In the genomic region with DNA sequence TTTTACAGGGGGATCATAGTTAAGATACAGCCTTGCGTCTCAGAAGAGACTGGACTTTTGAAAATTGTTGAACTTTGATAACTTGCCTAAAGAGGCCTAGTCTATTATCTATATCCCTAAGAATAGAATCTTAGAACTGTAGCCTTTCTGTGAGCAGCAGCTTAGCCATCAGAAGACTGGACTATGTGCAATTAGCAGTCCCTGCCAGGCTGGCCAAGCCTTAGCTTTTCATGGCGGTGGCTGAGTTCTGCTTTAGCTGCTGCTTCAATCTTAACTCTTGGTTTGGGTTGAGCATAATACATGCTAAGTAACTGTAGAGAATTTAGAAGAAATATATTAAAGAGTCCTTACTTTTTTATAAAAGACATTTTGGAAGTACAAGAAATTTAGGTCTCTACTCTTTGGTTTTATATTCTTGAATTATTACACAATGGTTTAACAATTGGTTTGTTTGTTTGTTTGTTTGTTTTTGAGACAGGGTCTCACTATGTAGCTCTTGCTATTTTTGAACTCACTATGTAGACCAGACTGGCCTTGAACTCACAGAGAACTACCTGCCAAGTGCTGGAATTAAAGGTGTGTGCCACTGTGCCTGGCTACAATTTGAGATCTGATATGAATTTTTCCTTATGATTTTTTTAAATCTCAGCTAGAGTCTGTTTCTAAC, we compare ENCODE assay signal across 25 mouse cellular contexts.
DNase-seq lines count a peak whose midpoint lies in the region; ATAC-seq and TF ChIP-seq lines count a peak whose summit lies in the region.
"Had no signal": no experiment of that assay in that cellular context is flagged by ENCODE, and none has a peak within 500 bp of the region (broad histone marks: within the 10 kb centered on the region; RNA-seq: fewer than 3 reads in every experiment).

No protein-coding gene starts in this region.

- H3K4me2 ChIP-seq in forebrain, embryonic 12.5 days: no peak overlapping the region
- H3K4me2 ChIP-seq in forebrain, embryonic 15.5 days (replicated peaks): no peak overlapping the region
- H3K4me2 ChIP-seq: embryonic facial prominence, embryonic 12.5 days; embryonic facial prominence, embryonic 15.5 days; heart, embryonic 11.5 days; hindbrain, embryonic 12.5 days; hindbrain, embryonic 15.5 days had no signal

- no peak for TF ChIP-seq CTCF in layer of hippocampus, adult 2 months (conservative IDR thresholded peaks at IDR 0.05)
- TF ChIP-seq CTCF in brain, embryonic 14.5 days (IDR thresholded peaks at IDR 0.05; ENCODE audit: borderline replicate concordance, extremely low read depth, insufficient read depth, insufficient read length): no peak

- no peaks in the 10 kb centered on the region for H3K27me3 ChIP-seq in forebrain, embryonic 12.5 days
- H3K27me3 ChIP-seq in forebrain, embryonic 15.5 days: no peaks in the 10 kb centered on the region
- H3K27me3 ChIP-seq: CH12.LX; embryonic facial prominence, embryonic 12.5 days; embryonic facial prominence, embryonic 15.5 days; hindbrain, embryonic 12.5 days; hindbrain, embryonic 15.5 days; Patski had no signal

- TF ChIP-seq POLR2A in brain, embryonic 14.5 days (IDR thresholded peaks at IDR 0.05; ENCODE audit: borderline replicate concordance, extremely low read depth, insufficient read depth, insufficient read length, poor library complexity, severe bottlenecking): no peak

- H3K27ac ChIP-seq in layer of hippocampus, adult 2 months: 0 out of 2 replicates have a peak overlapping the region, but pooled peaks have one; percentile 6
- peak overlapping the region; percentile 83 for H3K27ac ChIP-seq in forebrain, embryonic 12.5 days
- peak overlapping the region; percentile 55 for H3K27ac ChIP-seq in forebrain, embryonic 15.5 days (replicated peaks)
- H3K27ac ChIP-seq: embryonic facial prominence, embryonic 12.5 days; embryonic facial prominence, embryonic 15.5 days; gastrocnemius, adult 2 months; hindbrain, embryonic 12.5 days; hindbrain, embryonic 15.5 days had no signal

- ATAC-seq in forebrain, embryonic 12.5 days (ENCODE audit: low FRiP score): peak; percentile 45; the same call in 1 of the 2 replicates
- 0 out of 2 replicates have a peak, but pooled peaks have one; percentile 53 for ATAC-seq in forebrain, embryonic 15.5 days (replicated peaks)
- ATAC-seq: Patski had no signal

- 26% methylated on average over 2 of the region's 2 CpGs for WGBS in forebrain, embryonic 12.5 days
- WGBS in forebrain, embryonic 15.5 days: 21% methylated on average over 2 of the region's 2 CpGs

- H3K9me3 ChIP-seq in forebrain, embryonic 12.5 days: no peaks in the 10 kb centered on the region
- no peaks in the 10 kb centered on the region for H3K9me3 ChIP-seq in forebrain, embryonic 15.5 days
- H3K9me3 ChIP-seq: embryonic facial prominence, embryonic 12.5 days; embryonic facial prominence, embryonic 15.5 days; G1E; hindbrain, embryonic 12.5 days; hindbrain, embryonic 15.5 days had no signal

- no peaks in the 10 kb centered on the region for H3K36me3 ChIP-seq in forebrain, embryonic 12.5 days (replicated peaks)
- no peaks in the 10 kb centered on the region for H3K36me3 ChIP-seq in forebrain, embryonic 15.5 days
- H3K36me3 ChIP-seq: embryonic facial prominence, embryonic 12.5 days; embryonic facial prominence, embryonic 15.5 days; G1E; hindbrain, embryonic 12.5 days; hindbrain, embryonic 15.5 days had no signal

- DNase-seq in layer of hippocampus, adult 2 months (ENCODE audit: low spot score in 2 of 2): no peak
- DNase-seq in layer of hippocampus, postnatal 25 days (ENCODE audit: extremely low spot score in 1 of 2, low spot score in 1 of 2): no peak
- DNase-seq in brain, embryonic 14.5 days (ENCODE audit: low read depth): peak; percentile 74
- DNase-seq in frontal cortex, postnatal 25 days (ENCODE audit: low spot score in 2 of 2): no peak
- no peak for DNase-seq in right cerebral cortex, postnatal 36 days (ENCODE audit: low spot score in 2 of 2)
- DNase-seq: adrenal gland, postnatal 10 days; adrenal gland, postnatal 36 days; B cell, adult 2 months; cerebellum, adult 11 months; cerebellum, adult 2 months; cerebellum, adult 9-11 months; cerebellum, postnatal 25 days; gastrocnemius, adult 2 months; gastrocnemius, postnatal 14 days; heart, adult 11 months had no signal

- no peak overlapping the region for H3K9ac ChIP-seq in forebrain, embryonic 12.5 days
- no peak overlapping the region for H3K9ac ChIP-seq in forebrain, embryonic 15.5 days (replicated peaks)
- H3K9ac ChIP-seq: embryonic facial prominence, embryonic 12.5 days; embryonic facial prominence, embryonic 15.5 days; hindbrain, embryonic 12.5 days; hindbrain, embryonic 15.5 days had no signal

- H3K4me3 ChIP-seq in layer of hippocampus, adult 2 months: no peak overlapping the region
- no peak overlapping the region for H3K4me3 ChIP-seq in forebrain, embryonic 12.5 days (replicated peaks)
- H3K4me3 ChIP-seq in forebrain, embryonic 15.5 days: no peak overlapping the region
- H3K4me3 ChIP-seq: embryonic facial prominence, embryonic 12.5 days; embryonic facial prominence, embryonic 15.5 days; gastrocnemius, adult 2 months; hindbrain, embryonic 12.5 days; hindbrain, embryonic 15.5 days had no signal

- H3K4me1 ChIP-seq in forebrain, embryonic 12.5 days: peaks cover 12% of the 10 kb centered on the region; the same call in 1 of the 2 replicates
- H3K4me1 ChIP-seq in forebrain, embryonic 15.5 days: peaks cover 16% of the 10 kb centered on the region
- H3K4me1 ChIP-seq: embryonic facial prominence, embryonic 12.5 days; embryonic facial prominence, embryonic 15.5 days; hindbrain, embryonic 15.5 days had no signal

Comparison
In these comparisons a context has a peak if more than half of its experiments do, and no peak if none do; other contexts are left out.
1. H3K27ac ChIP-seq: peak in every context shown above with its lines; median percentile 83 in forebrain, embryonic 12.5 days; 55 in forebrain, embryonic 15.5 days; 6 in layer of hippocampus, adult 2 months.